Comparison of ENCODE assay signal across 9 mouse cellular contexts in the genomic region with DNA sequence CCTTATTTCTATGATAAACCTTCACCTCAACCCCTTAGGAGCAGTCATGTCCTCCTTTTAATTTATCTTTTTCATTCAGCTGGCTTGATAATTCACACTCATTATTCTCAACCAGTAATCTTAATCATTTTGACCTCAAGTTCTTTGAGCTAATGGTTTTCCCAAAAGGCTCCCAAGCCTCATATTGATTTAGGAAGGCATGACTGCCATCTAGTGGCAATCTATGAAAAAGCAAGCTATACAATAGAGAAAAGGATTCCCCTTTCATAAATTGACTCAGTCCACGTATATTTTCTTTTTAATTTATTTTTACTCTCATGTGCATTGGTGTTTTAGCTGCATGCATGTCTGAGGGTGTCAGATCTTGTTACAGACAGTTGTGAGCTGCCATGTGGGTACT. TPM values are rescaled to one million over a fixed set of nuclear protein-coding genes. Genes with fewer than 3 reads are reported as not detected.
A peak's percentile ranks its signal among the peaks of the same experiment; 100 is the strongest.
DNase-seq lines count a peak whose midpoint lies in the region; ATAC-seq and TF ChIP-seq lines count a peak whose summit lies in the region.
"Had no signal": no experiment of that assay in that cellular context is flagged by ENCODE, and none has a peak within 500 bp of the region (broad histone marks: within the 10 kb centered on the region; RNA-seq: fewer than 3 reads in every experiment).

No protein-coding gene starts in this region.

- no peak for ATAC-seq in embryonic facial prominence, embryonic 11.5 days (replicated peaks; ENCODE audit: insufficient number of reproducible peaks, low FRiP score, low TSS enrichment, low read depth)
- ATAC-seq in liver, embryonic 11.5 days (replicated peaks; ENCODE audit: low FRiP score), result no peak

- peak; percentile 84 for DNase-seq in embryonic facial prominence, embryonic 11.5 days (ENCODE audit: low spot score)
- DNase-seq in embryonic facial prominence, embryonic 10.5 days (ENCODE audit: low spot score), result no peak
- peak; percentile 55 for DNase-seq in liver, adult 2 months (ENCODE audit: extremely low read depth, low read depth, low spot score)
- DNase-seq in liver, embryonic 11.5 days (ENCODE audit: low spot score), result no peak
- peak; percentile 81 for DNase-seq in brain, embryonic 14.5 days (ENCODE audit: low read depth)
- DNase-seq in mesoderm, embryonic 11.5 days (ENCODE audit: low read depth, low spot score), result peak; percentile 68
- DNase-seq in spleen, adult 12 weeks (ENCODE audit: low spot score), result no peak
- no peak for DNase-seq in layer of hippocampus, adult 9-11 months

- no peaks in the 10 kb centered on the region for H3K36me3 ChIP-seq in embryonic facial prominence, embryonic 11.5 days (replicated peaks; ENCODE audit: control insufficient read depth, insufficient read depth, low read depth, low read length)
- H3K36me3 ChIP-seq in embryonic facial prominence, embryonic 10.5 days (replicated peaks), result no peaks in the 10 kb centered on the region
- no peaks in the 10 kb centered on the region for H3K36me3 ChIP-seq in liver, adult 2 months (ENCODE audit: control insufficient read depth, insufficient read depth, low read length)
- H3K36me3 ChIP-seq in liver, embryonic 11.5 days (ENCODE audit: control insufficient read depth, insufficient read depth, low read length), result no peaks in the 10 kb centered on the region

- no peaks in the 10 kb centered on the region for H3K9me3 ChIP-seq in embryonic facial prominence, embryonic 11.5 days (replicated peaks; ENCODE audit: control insufficient read depth, low read length)
- H3K9me3 ChIP-seq in embryonic facial prominence, embryonic 10.5 days, result no peaks in the 10 kb centered on the region
- H3K9me3 ChIP-seq in liver, embryonic 11.5 days (ENCODE audit: control insufficient read depth, low read length), result no peaks in the 10 kb centered on the region
- H3K9me3 ChIP-seq: megakaryocyte, embryonic 14.5 days had no signal

- no peak overlapping the region for H3K4me2 ChIP-seq in embryonic facial prominence, embryonic 11.5 days (ENCODE audit: low read depth, low read length)
- no peak overlapping the region for H3K4me2 ChIP-seq in liver, embryonic 11.5 days

- H3K4me3 ChIP-seq in embryonic facial prominence, embryonic 11.5 days (ENCODE audit: low read depth, low read length), result no peak overlapping the region
- no peak overlapping the region for H3K4me3 ChIP-seq in embryonic facial prominence, embryonic 10.5 days
- no peak overlapping the region for H3K4me3 ChIP-seq in liver, adult 2 months (ENCODE audit: insufficient read depth, low read depth, low read length)
- no peak overlapping the region for H3K4me3 ChIP-seq in liver, embryonic 11.5 days (ENCODE audit: low read depth, low read length)
- H3K4me3 ChIP-seq: megakaryocyte, embryonic 14.5 days had no signal

- H3K27me3 ChIP-seq in embryonic facial prominence, embryonic 11.5 days (ENCODE audit: control insufficient read depth, insufficient read depth, low read length), result no peaks in the 10 kb centered on the region
- H3K27me3 ChIP-seq in embryonic facial prominence, embryonic 10.5 days (replicated peaks; ENCODE audit: low read depth, poor library complexity, severe bottlenecking), result peaks cover 34% of the 10 kb centered on the region
- H3K27me3 ChIP-seq in liver, adult 2 months (ENCODE audit: control insufficient read depth, insufficient read depth, low read length), result no peaks in the 10 kb centered on the region; the same call in 1 of the 2 replicates
- no peaks in the 10 kb centered on the region for H3K27me3 ChIP-seq in liver, embryonic 11.5 days (replicated peaks; ENCODE audit: control insufficient read depth, insufficient read depth, low read length)

- H3K27ac ChIP-seq in embryonic facial prominence, embryonic 11.5 days (replicated peaks; ENCODE audit: low read depth, low read length), result no peak overlapping the region
- no peak overlapping the region for H3K27ac ChIP-seq in embryonic facial prominence, embryonic 10.5 days (replicated peaks)
- H3K27ac ChIP-seq in liver, adult 2 months (replicated peaks; ENCODE audit: insufficient read depth, low read depth, low read length), result no peak overlapping the region
- no peak overlapping the region for H3K27ac ChIP-seq in liver, embryonic 11.5 days (ENCODE audit: low read depth, low read length)

- H3K79me2 ChIP-seq in liver, adult 2 months (ENCODE audit: control insufficient read depth, insufficient read depth, low read length), result no peaks in the 10 kb centered on the region

- WGBS in embryonic facial prominence, embryonic 11.5 days, result 33% methylated on average over 1 of the region's 1 CpGs
- WGBS in embryonic facial prominence, embryonic 10.5 days, result 26% methylated on average over 1 of the region's 1 CpGs
- WGBS in liver, adult 2 months, result 12% methylated on average over 1 of the region's 1 CpGs
- WGBS in liver, embryonic 11.5 days, result 33% methylated on average over 1 of the region's 1 CpGs

- H3K4me1 ChIP-seq in embryonic facial prominence, embryonic 11.5 days (ENCODE audit: control insufficient read depth, insufficient read depth, low read length), result no peaks in the 10 kb centered on the region
- peaks cover 14% of the 10 kb centered on the region; the same call in 1 of the 2 replicates for H3K4me1 ChIP-seq in embryonic facial prominence, embryonic 10.5 days
- peaks cover 3% of the 10 kb centered on the region; the same call in 1 of the 2 replicates for H3K4me1 ChIP-seq in liver, adult 2 months (ENCODE audit: control insufficient read depth, insufficient read depth, low read length)
- H3K4me1 ChIP-seq in liver, embryonic 11.5 days (replicated peaks; ENCODE audit: control insufficient read depth, insufficient read depth, low read length), result peaks cover 5% of the 10 kb centered on the region; the same call in 1 of the 2 replicates

- TF ChIP-seq POLR2A in liver, adult 2 months (IDR thresholded peaks at IDR 0.05; ENCODE audit: extremely low read depth, insufficient read depth, low read length), result no peak
- TF ChIP-seq POLR2A in brain, embryonic 14.5 days (IDR thresholded peaks at IDR 0.05; ENCODE audit: borderline replicate concordance, extremely low read depth, insufficient read depth, insufficient read length, poor library complexity, severe bottlenecking), result no peak

- H3K9ac ChIP-seq in embryonic facial prominence, embryonic 11.5 days (replicated peaks; ENCODE audit: low read length), result no peak overlapping the region
- H3K9ac ChIP-seq in liver, adult 2 months (ENCODE audit: low read depth, low read length), result no peak overlapping the region
- no peak overlapping the region for H3K9ac ChIP-seq in liver, embryonic 11.5 days (ENCODE audit: low read depth, low read length)

- TF ChIP-seq CTCF in liver, adult 2 months (IDR thresholded peaks at IDR 0.05; ENCODE audit: low read depth, low read length), result peak; percentile 41
- 0 out of 2 replicates have a peak, but pooled peaks have one; percentile 20 for TF ChIP-seq CTCF in brain, embryonic 14.5 days (IDR thresholded peaks at IDR 0.05; ENCODE audit: borderline replicate concordance, extremely low read depth, insufficient read depth, insufficient read length)

RNA-seq across cellular contexts. Expression of gene Rbm34, which starts 4.8 kb away (rescaled TPM):
- 29.9 and 38.5 TPM in 2 replicates for polyA plus RNA-seq in embryonic facial prominence, embryonic 11.5 days (2014; fragmentation: Nextera tagmentation; extraction: Ambion mirVana)
- 24.9 and 26.9 TPM in 2 replicates for polyA plus RNA-seq in embryonic facial prominence, embryonic 10.5 days (2016; fragmentation: Nextera tagmentation; extraction: Ambion mirVana)
- total RNA-seq in liver, adult 2 months (2014; rRNA removed), result 4.8 and 6.4 TPM in 2 replicates
- polyA plus RNA-seq in liver, adult 2 months (2012; rRNA removed), result 1.5 and 1.9 TPM in 2 replicates
- polyA plus RNA-seq in liver, embryonic 11.5 days (2014; fragmentation: Nextera tagmentation; extraction: Ambion mirVana), result 30.5 and 32.4 TPM in 2 replicates
- 8.4 and 13.0 TPM in 2 replicates for polyA plus RNA-seq in brain, embryonic 14.5 days (2012; rRNA removed)

RNA-seq across cellular contexts. Expression of gene Tomm20, which starts 30.1 kb away (rescaled TPM):
- polyA plus RNA-seq in embryonic facial prominence, embryonic 11.5 days (2014; fragmentation: Nextera tagmentation; extraction: Ambion mirVana), result 245 and 256 TPM in 2 replicates
- 285 and 304 TPM in 2 replicates for polyA plus RNA-seq in embryonic facial prominence, embryonic 10.5 days (2016; fragmentation: Nextera tagmentation; extraction: Ambion mirVana)
- total RNA-seq in liver, adult 2 months (2014; rRNA removed), result 22.6 and 57.1 TPM in 2 replicates
- polyA plus RNA-seq in liver, adult 2 months (2012; rRNA removed), result 233 and 251 TPM in 2 replicates
- polyA plus RNA-seq in liver, embryonic 11.5 days (2014; fragmentation: Nextera tagmentation; extraction: Ambion mirVana), result 359 and 372 TPM in 2 replicates
- 94.5 and 111 TPM in 2 replicates for polyA plus RNA-seq in brain, embryonic 14.5 days (2012; rRNA removed)

Comparison
In these comparisons a context has a peak if more than half of its experiments do, and no peak if none do; other contexts are left out.
1. DNase-seq: peak in embryonic facial prominence, embryonic 11.5 days (single experiment), liver, adult 2 months (single experiment), brain, embryonic 14.5 days (single experiment) and mesoderm, embryonic 11.5 days (single experiment); none in embryonic facial prominence, embryonic 10.5 days (single experiment), liver, embryonic 11.5 days (single experiment), spleen, adult 12 weeks (single experiment) and layer of hippocampus, adult 9-11 months (single experiment).